Mouse (Mus musculus) embryo, embryonic 11.5 days (tissue): Measurements from ENCODE around the gene Cd7.

Source experiments
- DNase-seq: peaks from one replicate; pipeline ENCODE4 v3.0.0-alpha.2; 2012; ENCODE audit warnings: low read depth, low spot score

Gene Cd7

DNA sequence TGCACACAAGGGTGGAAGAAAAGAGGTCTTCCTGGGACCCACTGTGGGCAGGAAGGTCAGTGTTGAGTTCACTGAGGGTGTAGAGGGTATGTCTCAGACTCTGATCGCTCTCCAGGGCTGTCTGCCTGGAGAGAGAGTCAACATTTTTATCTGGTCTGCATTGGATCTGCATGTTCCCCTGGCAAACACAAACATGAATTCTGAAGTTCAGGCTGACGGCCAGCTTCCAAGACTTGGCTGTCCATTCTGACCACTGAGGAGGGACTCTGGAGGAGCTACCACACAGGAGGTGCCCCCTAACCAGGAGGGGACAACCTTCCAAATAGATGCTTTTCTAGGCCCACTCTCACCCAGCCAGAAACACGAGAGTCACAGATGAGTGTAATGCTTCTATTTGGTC, 47.4 kb downstream of the Cd7 start:
- DNase-seq = no peak

DNA sequence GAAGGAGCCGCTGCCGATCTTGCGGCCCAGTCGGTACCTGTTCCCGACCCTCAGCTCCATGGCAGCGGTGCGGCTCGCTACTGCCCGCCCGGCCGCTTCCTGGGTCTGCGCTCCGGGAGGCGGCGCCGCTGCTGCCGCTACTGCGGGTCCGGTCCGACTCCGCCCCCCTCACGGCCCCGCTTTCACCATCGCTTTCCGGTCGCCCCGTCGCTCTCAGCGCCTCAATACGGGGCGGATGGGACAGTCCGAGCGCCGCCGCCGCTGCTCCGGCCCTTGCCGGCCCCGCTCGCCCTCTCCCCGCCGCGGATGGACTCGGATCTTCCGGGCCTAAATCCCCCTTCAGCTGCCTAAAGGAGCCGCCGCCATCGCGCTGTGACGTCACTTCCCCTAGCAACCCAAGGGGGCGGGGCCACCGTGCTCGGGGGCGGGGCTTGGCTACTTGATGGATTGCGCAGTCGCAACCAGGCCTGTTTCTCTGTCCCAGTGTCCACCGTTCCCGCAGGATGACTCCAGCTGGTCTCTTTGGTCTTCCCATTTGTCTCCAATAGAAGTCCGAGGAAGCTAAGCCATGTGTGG, 48.2 kb downstream of the Cd7 start, which contains the start of gene Csnk1d:
TSS of gene Csnk1d (minus strand) at position 380 of the 576 bp plus-strand sequence.
- peak; percentile 91 for DNase-seq

DNA sequence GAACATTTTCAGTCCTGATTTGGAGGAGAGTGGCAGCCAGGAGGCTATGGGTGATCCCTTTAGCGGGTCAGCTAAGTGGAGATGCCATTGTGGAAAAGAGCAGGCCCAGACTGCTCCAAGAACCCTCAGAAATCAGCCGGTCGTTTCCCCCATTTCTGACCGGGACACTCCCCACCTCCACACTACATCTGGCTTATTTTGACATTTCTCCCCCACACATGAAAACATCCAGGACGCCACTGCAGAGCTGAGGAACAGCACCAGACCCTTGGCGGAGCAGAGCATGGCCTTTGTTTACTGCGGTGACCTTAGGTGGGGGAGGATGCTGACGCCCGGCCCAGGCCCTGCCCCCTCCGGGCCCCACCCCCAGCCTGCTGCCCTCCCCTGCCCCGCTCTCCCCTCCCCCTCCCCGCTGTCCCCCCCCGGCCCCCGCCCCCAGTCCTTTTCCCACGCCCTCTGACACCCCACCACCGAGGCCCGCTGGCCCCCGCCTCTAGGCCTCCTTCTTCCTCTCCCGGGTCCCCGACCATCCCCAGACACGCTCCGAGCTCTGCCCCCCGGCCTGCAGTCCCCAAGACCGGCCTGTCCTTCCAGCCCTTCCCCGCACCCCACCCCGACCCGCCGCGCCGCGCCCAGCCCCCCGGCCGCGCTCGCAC, 49.0 kb downstream of the Cd7 start:
- DNase-seq = no peak

DNA sequence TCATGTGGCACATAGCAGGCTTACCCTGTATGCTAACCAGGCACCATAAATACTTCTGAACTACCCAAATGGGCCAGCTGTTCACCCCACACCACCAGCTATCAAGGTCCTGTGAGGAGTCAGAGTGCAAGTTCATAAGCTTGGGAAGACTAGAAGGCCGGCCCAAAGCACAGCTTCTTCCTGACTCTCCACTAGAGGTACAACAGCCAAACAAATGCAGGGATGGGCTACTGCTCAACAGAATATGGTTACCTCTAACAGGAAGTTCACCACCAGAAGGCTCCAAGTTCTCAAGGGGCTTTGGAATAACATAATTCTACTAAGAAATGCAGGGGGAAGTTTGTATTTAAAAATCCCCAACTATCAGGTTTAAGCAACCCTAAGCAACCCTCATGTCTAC, 49.7 kb downstream of the Cd7 start:
- no peak for DNase-seq

DNA sequence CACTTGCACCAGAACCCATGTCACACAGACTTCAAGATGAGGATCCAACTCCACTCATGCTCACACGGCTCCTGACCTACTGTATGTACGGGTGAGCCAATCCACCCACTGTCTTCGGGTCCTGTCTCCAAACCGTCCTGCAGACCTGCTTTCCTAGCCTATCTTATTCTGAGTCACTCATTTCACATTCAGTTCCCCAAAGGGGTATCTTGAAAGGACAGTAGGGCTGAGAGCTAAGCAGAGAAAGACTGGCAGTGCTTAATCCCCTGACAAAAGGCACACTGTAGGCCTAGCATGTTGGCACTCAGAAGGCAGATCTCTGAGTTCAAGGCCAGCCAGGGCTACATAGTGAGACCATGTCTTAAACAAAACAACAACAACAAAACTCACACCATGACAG, 50.8 kb downstream of the Cd7 start:
- DNase-seq = no peak

DNA sequence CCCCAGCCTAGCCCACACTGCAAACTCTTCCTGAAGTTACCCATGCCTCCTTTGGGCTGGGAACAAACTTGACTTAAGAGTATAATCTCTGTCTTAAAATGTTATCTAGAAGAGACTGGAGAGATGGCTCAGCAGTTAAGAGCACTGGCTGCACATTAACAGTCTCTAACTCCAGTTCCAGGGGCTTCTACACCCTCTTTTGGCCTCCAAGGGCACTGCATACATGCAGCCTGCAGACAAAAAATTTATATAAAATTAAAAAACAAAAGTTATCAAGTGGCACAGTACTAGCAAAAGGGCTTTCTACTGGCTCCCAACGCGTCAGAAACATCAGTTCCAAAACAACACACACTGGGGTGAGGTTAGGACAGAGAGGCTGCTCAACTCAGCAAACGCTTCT, 51.6 kb downstream of the Cd7 start:
- no peak for DNase-seq
